Mouse (Mus musculus) intestine, embryonic 15.5 days (tissue): Measurements from ENCODE around the gene Ggt1. TPM values are rescaled to one million over a fixed set of nuclear protein-coding genes. Genes with fewer than 3 reads are reported as not detected.

Experiments
- ATAC-seq: fragments of 200-750 bp; cut with Nextera tagmentation; 2 replicates; pipeline ENCODE4 v1.8.0; 2017; ENCODE audit warnings: moderate TSS enrichment, moderate library complexity
- H3K27ac ChIP-seq: fragments of 300-500 bp; sonication (generic); 2 replicates; pipeline ENCODE4 v1.5.1; 2015; ENCODE audit warnings: mild to moderate bottlenecking, inconsistent platforms
- H3K27me3 ChIP-seq: fragments of 300-500 bp; sonication (generic); replicated peaks from 2 replicates; pipeline ENCODE4 v1.6.1; 2015; ENCODE audit warnings: inconsistent platforms
- H3K36me3 ChIP-seq: fragments of 300-500 bp; sonication (generic); 2 replicates; pipeline ENCODE4 v1.6.1; 2015; ENCODE audit warnings: inconsistent platforms
- H3K4me1 ChIP-seq: fragments of 300-500 bp; sonication (generic); replicated peaks from 2 replicates; pipeline ENCODE4 v1.6.1; 2015; ENCODE audit warnings: inconsistent platforms
- H3K4me2 ChIP-seq: fragments of 300-500 bp; sonication (generic); replicated peaks from 2 replicates; pipeline ENCODE4 v1.6.1; 2015; ENCODE audit warnings: mild to moderate bottlenecking, inconsistent platforms
- H3K4me3 ChIP-seq: fragments of 300-500 bp; sonication (generic); replicated peaks from 2 replicates; pipeline ENCODE4 v1.5.1; 2015; ENCODE audit warnings: inconsistent platforms
- H3K9ac ChIP-seq: fragments of 300-500 bp; sonication (generic); 2 replicates; pipeline ENCODE4 v1.6.1; 2015; ENCODE audit warnings: inconsistent platforms
- H3K9me3 ChIP-seq: fragments of 300-500 bp; sonication (generic); 2 replicates; pipeline ENCODE4 v1.6.1; 2016; ENCODE audit warnings: inconsistent platforms
- WGBS: fragments of 180-500 bp; shearing (Covaris S2); methylation state at CpG from one replicate; pipeline ENCODE4 v1.1.7; 2015; 5-methylcytosine and 5-hydroxymethylcytosine counted together
- polyA plus RNA-seq: library from polyadenylated mRNA; unstranded; fragments of >200 nt; fragmentation: Nextera tagmentation; extraction: Ambion mirVana; gene quantifications from 2 replicates; pipeline ENCODE4 v1.2.1, GENCODE M21; 2015

The Ggt1 gene
- polyA plus RNA-seq = 46.5 and 63.7 TPM in 2 replicates

DNA sequence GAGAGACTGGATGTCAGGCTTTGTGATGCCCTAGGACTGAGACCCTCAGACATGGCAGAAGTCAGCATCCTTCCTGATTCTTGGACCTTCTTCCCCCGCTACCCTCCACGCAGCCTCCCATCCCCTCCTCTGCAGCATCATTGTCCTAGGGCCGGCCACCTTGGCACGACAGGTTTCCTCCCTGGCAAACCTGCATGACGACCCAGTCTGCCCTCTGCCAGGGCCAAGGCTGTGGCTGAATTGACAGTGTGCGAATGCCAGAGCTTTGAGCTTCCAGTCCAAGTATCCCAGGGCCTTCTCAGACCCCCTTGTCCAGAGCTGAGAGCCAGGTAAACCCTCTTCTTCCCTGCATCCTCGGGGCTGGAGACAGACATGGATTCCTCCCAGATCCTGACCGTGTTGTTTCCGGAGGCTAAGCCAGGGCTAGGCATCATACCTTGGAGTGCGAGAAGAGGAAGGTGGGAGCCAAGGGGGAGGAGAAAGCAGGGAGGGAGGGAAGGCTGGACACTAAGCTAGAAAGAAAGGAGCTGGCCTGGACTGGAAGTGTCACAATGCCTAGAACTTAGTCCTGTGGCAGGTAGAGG lies at the start of gene Ggt1:
TSS of gene Ggt1 (plus strand) at position 534 of the 584 bp plus-strand sequence.
- no peak for ATAC-seq
- Histone ChIP-seq H3K27me3 (peaks cover 29% of the 10 kb centered on the region), H3K4me2 (peak within 1 kb of the TSS; percentile 99), H3K27ac (no peak within 1 kb of the TSS), H3K36me3 (no peaks in the 10 kb centered on the region), H3K4me1 (peaks cover 27% of the 10 kb centered on the region), H3K9me3 (no peaks in the 10 kb centered on the region), H3K9ac (no peak within 1 kb of the TSS), H3K4me3 (0 out of 2 replicates have a peak within 1 kb of the TSS, but pooled peaks have one; percentile 64)
- WGBS = 67% methylated on average over 10 of the region's 10 CpGs

- peaks cover 15% of the 10 kb centered on the region; the same call in 1 of the 2 replicates for H3K4me1 ChIP-seq
- 92% methylated on average over 7 of the region's 7 CpGs for WGBS
- no peak overlapping the region for H3K27ac ChIP-seq
- no peaks in the 10 kb centered on the region for H3K27me3 ChIP-seq
- H3K9ac ChIP-seq = no peak overlapping the region
- H3K4me2 ChIP-seq = no peak overlapping the region
- H3K4me3 ChIP-seq = no peak overlapping the region
- no peaks in the 10 kb centered on the region for H3K9me3 ChIP-seq
- no peak for ATAC-seq
- H3K36me3 ChIP-seq = peaks cover 47% of the 10 kb centered on the region
Measured at GRCm38 (mm10) chr10:75511897-75512296, 49.5 kb upstream of the Ggt1 start.

- H3K27ac ChIP-seq = peak overlapping the region; percentile 55; the same call in 1 of the 2 replicates
- 83% methylated on average over 7 of the region's 7 CpGs for WGBS
- ATAC-seq = no peak
Measured at GRCm38 (mm10) chr10:75512796-75513195, 48.6 kb upstream of the Ggt1 start.

DNA sequence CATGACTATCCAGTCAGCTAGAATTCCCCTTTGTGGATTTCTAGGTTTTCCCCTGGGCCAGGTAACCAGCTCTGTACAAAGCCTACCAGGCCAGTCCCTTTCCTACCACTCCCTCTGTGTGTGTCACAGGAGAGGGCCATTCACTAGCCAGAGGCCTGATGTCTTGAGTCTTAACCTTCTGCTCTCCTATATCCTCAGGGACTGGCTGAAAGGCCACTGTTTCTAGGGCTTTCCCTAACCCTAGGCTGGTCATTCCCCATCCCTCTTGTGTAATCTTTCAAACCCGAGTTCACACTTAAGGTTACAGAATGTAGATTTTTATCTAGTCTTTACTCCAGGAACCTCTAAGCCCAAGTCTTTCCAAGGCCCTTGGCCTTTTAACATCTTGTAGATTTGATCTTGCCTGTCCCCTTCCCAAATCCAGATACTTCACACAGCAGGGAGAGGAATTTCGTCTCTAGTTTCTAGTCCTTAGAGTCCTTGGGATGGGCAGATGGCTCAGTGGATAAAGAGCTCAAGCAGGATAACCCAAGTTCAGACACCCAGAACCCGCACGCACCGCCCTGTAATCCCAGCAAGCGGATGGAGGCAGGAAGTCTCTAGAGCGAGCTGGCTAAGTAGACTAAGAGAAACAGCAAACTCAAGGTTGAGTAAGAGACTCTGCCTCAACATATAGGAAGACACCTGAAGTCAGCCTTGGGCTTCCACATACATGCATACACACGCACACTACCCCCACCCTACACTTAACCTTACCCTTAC lies 47.9 kb upstream of the Ggt1 start:
- no peak for ATAC-seq
- Histone ChIP-seq H3K36me3 (peaks cover 32% of the 10 kb centered on the region), H3K4me3 (no peak overlapping the region), H3K27me3 (no peaks in the 10 kb centered on the region), H3K9me3 (no peaks in the 10 kb centered on the region), H3K9ac (no peak overlapping the region), H3K4me2 (no peak overlapping the region; the same call in 1 of the 2 replicates), H3K4me1 (peaks cover 15% of the 10 kb centered on the region; the same call in 1 of the 2 replicates), H3K27ac (peak overlapping the region; percentile 42)
- 87% methylated on average over 8 of the region's 8 CpGs for WGBS

More at GRCm38 (mm10) chr10:75512796-75513195, 48.6 kb upstream of the Ggt1 start:
- no peak overlapping the region for H3K4me3 ChIP-seq
- no peaks in the 10 kb centered on the region for H3K27me3 ChIP-seq
- no peaks in the 10 kb centered on the region for H3K9me3 ChIP-seq
- H3K4me1 ChIP-seq = peaks cover 15% of the 10 kb centered on the region; the same call in 1 of the 2 replicates
- H3K9ac ChIP-seq = no peak overlapping the region
- peaks cover 38% of the 10 kb centered on the region for H3K36me3 ChIP-seq
- H3K4me2 ChIP-seq = no peak overlapping the region

DNA sequence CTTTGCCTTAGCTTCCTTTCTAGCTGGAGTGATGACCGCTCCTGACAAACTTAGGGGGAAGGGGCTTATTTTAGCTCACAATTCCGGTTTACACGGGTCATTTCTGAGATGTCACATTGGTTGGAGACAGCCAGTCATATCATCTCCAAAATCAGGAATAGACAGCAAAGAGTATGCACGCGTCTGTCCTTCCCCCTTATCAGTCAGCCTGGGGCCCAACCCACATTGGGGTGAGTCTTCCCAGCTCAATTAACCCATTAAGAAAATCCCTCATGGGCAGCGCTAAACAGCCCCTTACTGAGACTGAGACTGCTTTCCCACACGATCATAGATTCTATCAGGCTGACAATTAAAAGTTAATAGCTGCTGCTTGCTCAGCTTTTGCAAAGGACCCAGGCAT lies 47.0 kb upstream of the Ggt1 start:
- ATAC-seq = no peak
- Histone ChIP-seq H3K4me2 (peak overlapping the region; percentile 70), H3K4me3 (no peak overlapping the region), H3K9me3 (no peaks in the 10 kb centered on the region), H3K27me3 (no peaks in the 10 kb centered on the region), H3K27ac (no peak overlapping the region), H3K9ac (no peak overlapping the region), H3K36me3 (peaks cover 27% of the 10 kb centered on the region), H3K4me1 (peaks cover 23% of the 10 kb centered on the region; the same call in 1 of the 2 replicates)
- WGBS = 61% methylated on average over 7 of the region's 7 CpGs

- H3K9ac ChIP-seq = 0 out of 2 replicates have a peak overlapping the region, but pooled peaks have one; percentile 99
- WGBS = 57% methylated on average over 4 of the region's 4 CpGs
- H3K4me2 ChIP-seq = peak overlapping the region; percentile 70
- H3K4me3 ChIP-seq = peak overlapping the region; percentile 93
- H3K27me3 ChIP-seq = no peaks in the 10 kb centered on the region
- peak overlapping the region; percentile 99 for H3K27ac ChIP-seq
- H3K9me3 ChIP-seq = no peaks in the 10 kb centered on the region
- peaks cover 23% of the 10 kb centered on the region; the same call in 1 of the 2 replicates for H3K4me1 ChIP-seq
- peaks cover 21% of the 10 kb centered on the region for H3K36me3 ChIP-seq
- ATAC-seq = no peak
Measured at GRCm38 (mm10) chr10:75515216-75516037, 46.0 kb upstream of the Ggt1 start.

GRCm38 (mm10) chr10:75516038-75516723 lies 45.2 kb upstream of the Ggt1 start:
- ATAC-seq = peak; percentile 39
- 19% methylated on average over 8 of the region's 8 CpGs for WGBS
- peak overlapping the region; percentile 93 for H3K4me3 ChIP-seq
- H3K27ac ChIP-seq = peak overlapping the region; percentile 99
- peaks cover 21% of the 10 kb centered on the region for H3K36me3 ChIP-seq
- peaks cover 26% of the 10 kb centered on the region; the same call in 1 of the 2 replicates for H3K4me1 ChIP-seq
- peak overlapping the region; percentile 70 for H3K4me2 ChIP-seq
- peak overlapping the region; percentile 99 for H3K9ac ChIP-seq
- no peaks in the 10 kb centered on the region for H3K9me3 ChIP-seq
- H3K27me3 ChIP-seq = no peaks in the 10 kb centered on the region

- Histone ChIP-seq H3K4me2 (peak overlapping the region; percentile 70), H3K27ac (peak overlapping the region; percentile 99), H3K9me3 (no peaks in the 10 kb centered on the region), H3K4me1 (peaks cover 26% of the 10 kb centered on the region; the same call in 1 of the 2 replicates), H3K36me3 (peaks cover 17% of the 10 kb centered on the region), H3K4me3 (peak overlapping the region; percentile 93), H3K27me3 (no peaks in the 10 kb centered on the region), H3K9ac (peak overlapping the region; percentile 99)
- no peak for ATAC-seq
- WGBS = under 1% methylated on average over 12 of the region's 12 CpGs
Measured at GRCm38 (mm10) chr10:75516724-75517072, 44.7 kb upstream of the Ggt1 start.

DNA sequence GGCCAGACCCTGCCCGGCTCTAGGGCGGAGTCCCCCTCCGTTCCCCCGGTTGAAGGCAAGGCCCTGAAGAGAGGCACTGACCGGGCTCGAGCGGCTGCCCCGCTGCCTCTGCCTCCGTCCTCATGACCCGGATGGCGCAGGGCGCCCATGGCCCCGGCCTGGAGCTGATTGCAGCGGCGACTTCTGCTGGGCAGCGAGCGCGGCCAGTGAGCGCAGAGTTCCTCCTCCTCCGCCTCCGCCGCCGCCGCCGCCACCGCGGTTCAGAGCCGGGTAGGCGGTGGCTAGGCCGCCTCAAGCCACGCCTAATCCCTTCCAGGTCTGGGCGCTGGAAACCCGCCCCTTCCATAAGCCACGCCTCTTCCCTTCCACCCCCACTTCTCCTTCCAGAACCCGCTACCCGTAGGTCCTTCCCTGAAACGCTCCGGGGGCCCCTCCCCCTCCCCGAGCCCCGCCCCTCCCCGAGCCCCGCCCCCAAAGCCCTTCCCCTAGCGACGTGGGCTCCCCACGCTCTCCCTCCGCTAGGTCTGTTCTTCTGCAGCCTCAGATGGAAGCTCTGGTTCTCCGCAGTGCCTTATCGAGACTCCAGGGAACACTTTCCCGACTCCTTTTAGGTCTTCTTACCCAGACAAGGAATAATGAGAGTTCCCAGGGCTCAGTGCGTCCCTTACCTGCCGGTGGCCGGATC lies 44.2 kb upstream of the Ggt1 start, which contains the start of gene Snrpd3:
TSS of gene Snrpd3 (plus strand) at position 479 of the 685 bp plus-strand sequence.
- 0% methylated on average over 42 of the region's 52 CpGs for WGBS

GRCm38 (mm10) chr10:75517758-75518143 lies 43.7 kb upstream of the Ggt1 start, which contains the start of gene Gucd1:
Gene Gucd1, minus strand, starts transcription at chr10:75517972.
- ATAC-seq = peak; percentile 85
- peak within 1 kb of the TSS; percentile 99 for H3K9ac ChIP-seq
- under 1% methylated on average over 20 of the region's 20 CpGs for WGBS

More for the DNA sequence above, 44.2 kb upstream of the Ggt1 start, which contains the start of gene Snrpd3:
- peaks cover 26% of the 10 kb centered on the region; the same call in 1 of the 2 replicates for H3K4me1 ChIP-seq
- H3K27me3 ChIP-seq = no peaks in the 10 kb centered on the region
- peak within 1 kb of the TSS; percentile 99 for H3K27ac ChIP-seq
- H3K4me3 ChIP-seq = peak within 1 kb of the TSS; percentile 93
- peak within 1 kb of the TSS; percentile 99 for H3K9ac ChIP-seq
- H3K4me2 ChIP-seq = peak within 1 kb of the TSS; percentile 70
- no peaks in the 10 kb centered on the region for H3K9me3 ChIP-seq
- peaks cover 17% of the 10 kb centered on the region for H3K36me3 ChIP-seq
- ATAC-seq = peak; percentile 95

DNA sequence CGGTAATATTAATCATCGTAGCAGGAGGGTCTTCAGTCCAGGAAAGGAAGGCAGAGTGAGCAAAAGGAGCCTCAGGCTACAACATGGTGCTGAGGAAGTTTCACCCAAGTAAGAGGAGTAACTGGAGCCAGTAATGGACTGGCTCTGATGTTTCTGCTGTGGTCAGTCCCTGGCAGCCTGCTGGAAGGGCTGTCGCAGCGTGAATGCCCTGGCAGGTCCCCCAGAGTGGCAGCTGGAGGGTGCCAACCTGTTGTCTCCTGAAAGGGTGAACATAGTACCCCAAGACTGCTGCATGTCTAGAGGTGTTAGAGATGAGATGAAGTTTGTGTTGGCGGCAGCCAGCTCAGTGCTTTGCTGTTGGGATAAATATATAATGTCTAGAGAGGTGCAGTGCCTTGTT lies 40.8 kb upstream of the Ggt1 start:
- ATAC-seq = no peak
- peaks cover 19% of the 10 kb centered on the region for H3K36me3 ChIP-seq

More at GRCm38 (mm10) chr10:75517758-75518143, 43.7 kb upstream of the Ggt1 start, which contains the start of gene Gucd1:
- H3K4me2 ChIP-seq = peak within 1 kb of the TSS; percentile 70
- H3K36me3 ChIP-seq = peaks cover 17% of the 10 kb centered on the region
- peak within 1 kb of the TSS; percentile 93 for H3K4me3 ChIP-seq
- peaks cover 26% of the 10 kb centered on the region; the same call in 1 of the 2 replicates for H3K4me1 ChIP-seq
- H3K27ac ChIP-seq = peak within 1 kb of the TSS; percentile 99
- H3K9me3 ChIP-seq = no peaks in the 10 kb centered on the region
- H3K27me3 ChIP-seq = no peaks in the 10 kb centered on the region

More for the DNA sequence above, 40.8 kb upstream of the Ggt1 start:
- Histone ChIP-seq H3K4me1 (peaks cover 19% of the 10 kb centered on the region; the same call in 1 of the 2 replicates), H3K9me3 (no peaks in the 10 kb centered on the region), H3K27ac (no peak overlapping the region), H3K9ac (no peak overlapping the region), H3K27me3 (no peaks in the 10 kb centered on the region), H3K4me3 (no peak overlapping the region), H3K4me2 (no peak overlapping the region)
- 89% methylated on average over 5 of the region's 5 CpGs for WGBS
